Comparison of ENCODE assay signal across 8 mouse cellular contexts in the genomic region with DNA sequence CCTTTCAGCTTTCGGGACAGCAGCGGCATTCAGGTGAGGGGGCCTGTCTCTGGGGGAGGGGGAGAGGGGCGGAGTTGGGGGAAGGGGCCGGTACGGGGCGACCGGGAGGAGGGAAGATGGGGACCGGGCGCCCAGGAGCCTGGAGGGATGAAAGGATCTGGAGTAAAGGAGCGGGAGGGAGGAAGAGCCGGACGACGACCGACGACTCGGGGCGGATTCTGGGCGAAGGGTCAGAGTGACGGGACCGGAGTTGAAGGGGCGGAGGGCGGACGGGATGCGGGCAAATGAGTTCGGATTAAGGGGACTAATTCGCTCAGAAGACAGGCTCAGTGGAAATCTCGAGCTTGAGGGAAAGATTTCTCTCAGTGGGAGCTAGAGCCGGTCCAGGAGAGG. TPM values are rescaled to one million over a fixed set of nuclear protein-coding genes. Genes with fewer than 3 reads are reported as not detected.
DNase-seq lines count a peak whose midpoint lies in the region; ATAC-seq lines count a peak whose summit lies in the region.

No protein-coding gene starts in this region.

- 0 out of 2 replicates have a peak, but pooled peaks cover 3% of the 10 kb centered on the region for H3K36me3 ChIP-seq in neural tube, embryonic 11.5 days (ENCODE audit: control insufficient read depth, insufficient read depth, low read length)
- H3K36me3 ChIP-seq in intestine, embryonic 14.5 days (ENCODE audit: control insufficient read depth, insufficient read depth, low read length): 0 out of 2 replicates have a peak, but pooled peaks cover 6% of the 10 kb centered on the region
- no peaks in the 10 kb centered on the region; the same call in 1 of the 2 replicates for H3K36me3 ChIP-seq in midbrain, embryonic 11.5 days (ENCODE audit: control insufficient read depth, insufficient read depth, low read length)

- H3K27ac ChIP-seq in neural tube, embryonic 11.5 days (ENCODE audit: low read depth, low read length): peak overlapping the region; percentile 88
- H3K27ac ChIP-seq in intestine, embryonic 14.5 days (ENCODE audit: low read depth): peak overlapping the region; percentile 93
- peak overlapping the region; percentile 81 for H3K27ac ChIP-seq in midbrain, embryonic 11.5 days (ENCODE audit: low read depth, low read length)

- peak overlapping the region; percentile 81 for H3K4me3 ChIP-seq in neural tube, embryonic 11.5 days (ENCODE audit: low read depth, low read length)
- H3K4me3 ChIP-seq in intestine, embryonic 14.5 days (ENCODE audit: low read depth, low read length): peak overlapping the region; percentile 72
- peak overlapping the region; percentile 63 for H3K4me3 ChIP-seq in midbrain, embryonic 11.5 days (ENCODE audit: low read depth, low read length)

- H3K27me3 ChIP-seq in neural tube, embryonic 11.5 days (ENCODE audit: control insufficient read depth, insufficient read depth, low read length): no peaks in the 10 kb centered on the region
- no peaks in the 10 kb centered on the region for H3K27me3 ChIP-seq in intestine, embryonic 14.5 days (replicated peaks; ENCODE audit: control insufficient read depth, insufficient read depth, low read length)
- H3K27me3 ChIP-seq in midbrain, embryonic 11.5 days (ENCODE audit: control insufficient read depth, insufficient read depth, low read length): no peaks in the 10 kb centered on the region

- H3K9ac ChIP-seq in neural tube, embryonic 11.5 days (ENCODE audit: low read length): peak overlapping the region; percentile 79
- H3K9ac ChIP-seq in intestine, embryonic 14.5 days (ENCODE audit: low read length): peak overlapping the region; percentile 71
- H3K9ac ChIP-seq in midbrain, embryonic 11.5 days (ENCODE audit: low read length): peak overlapping the region; percentile 72

- no peaks in the 10 kb centered on the region for H3K9me3 ChIP-seq in neural tube, embryonic 11.5 days (ENCODE audit: control insufficient read depth, low read length)
- H3K9me3 ChIP-seq in intestine, embryonic 14.5 days (ENCODE audit: control insufficient read depth, low read length): no peaks in the 10 kb centered on the region
- H3K9me3 ChIP-seq in midbrain, embryonic 11.5 days (ENCODE audit: control insufficient read depth, low read length): no peaks in the 10 kb centered on the region

- H3K4me1 ChIP-seq in neural tube, embryonic 11.5 days (ENCODE audit: control insufficient read depth, insufficient read depth, low read length): no peaks in the 10 kb centered on the region
- peaks cover 8% of the 10 kb centered on the region for H3K4me1 ChIP-seq in intestine, embryonic 14.5 days (replicated peaks; ENCODE audit: control insufficient read depth, insufficient read depth, low read length)
- H3K4me1 ChIP-seq in midbrain, embryonic 11.5 days (ENCODE audit: control insufficient read depth, insufficient read depth, low read length): peaks cover 7% of the 10 kb centered on the region

- peak overlapping the region; percentile 42 for H3K4me2 ChIP-seq in neural tube, embryonic 11.5 days (ENCODE audit: low read depth)
- peak overlapping the region; percentile 76 for H3K4me2 ChIP-seq in intestine, embryonic 14.5 days (ENCODE audit: low read length)
- peak overlapping the region; percentile 59 for H3K4me2 ChIP-seq in midbrain, embryonic 11.5 days

- peak; percentile 72 for ATAC-seq in neural tube, embryonic 11.5 days (ENCODE audit: insufficient read depth, low FRiP score, low TSS enrichment)
- no peak; the same call in none of the 2 replicates for ATAC-seq in intestine, embryonic 14.5 days (replicated peaks; ENCODE audit: low FRiP score, low TSS enrichment, low read depth)
- ATAC-seq in midbrain, embryonic 11.5 days (ENCODE audit: low FRiP score): peak; percentile 86; the same call in 1 of the 2 replicates

- peak; percentile 70 for DNase-seq in adrenal gland, postnatal 14 days
- no peak for DNase-seq in adrenal gland, adult 18-20 months (ENCODE audit: low spot score in 2 of 2)
- no peak for DNase-seq in neural tube, embryonic 11.5 days (ENCODE audit: low spot score)
- DNase-seq in neural tube, embryonic 10.5 days (ENCODE audit: extremely low spot score, low spot score): no peak
- DNase-seq in intestine, embryonic 14.5 days (ENCODE audit: low spot score): no peak
- no peak for DNase-seq in midbrain, embryonic 11.5 days (ENCODE audit: low spot score, missing footprints)
- no peak for DNase-seq in thymus, postnatal 36 days
- no peak for DNase-seq in cerebellum, postnatal 10 days

- under 1% methylated on average over 25 of the region's 28 CpGs for WGBS in neural tube, embryonic 11.5 days
- under 1% methylated on average over 28 of the region's 28 CpGs for WGBS in intestine, embryonic 14.5 days
- WGBS in midbrain, embryonic 11.5 days: 0% methylated on average over 27 of the region's 28 CpGs

RNA-seq across cellular contexts. Expression of gene Ubap1, which starts 0.4 kb away (rescaled TPM):
- total RNA-seq in adrenal gland, postnatal 14 days (2021): 38.5 and 52.1 TPM in 2 replicates
- total RNA-seq in adrenal gland, adult 18-20 months (2021): 10 to 100 TPM; 52.3 to 56.9 TPM
- polyA plus RNA-seq in neural tube, embryonic 11.5 days (2014; fragmentation: Nextera tagmentation; extraction: Ambion mirVana): 84.1 and 91.3 TPM in 2 replicates
- polyA plus RNA-seq in intestine, embryonic 14.5 days (2014; fragmentation: Nextera tagmentation; extraction: Ambion mirVana): 50.5 and 54.8 TPM in 2 replicates
- 98.0 and 99.5 TPM in 2 replicates for polyA plus RNA-seq in midbrain, embryonic 11.5 days (2014; fragmentation: Nextera tagmentation; extraction: Ambion mirVana)

RNA-seq across cellular contexts. Expression of gene Dcaf12, which starts 34.5 kb away (rescaled TPM):
- total RNA-seq in adrenal gland, postnatal 14 days (2021): 53.7 and 57.3 TPM in 2 replicates
- 10 to 100 TPM; 41.0 to 53.2 TPM for total RNA-seq in adrenal gland, adult 18-20 months (2021)
- polyA plus RNA-seq in neural tube, embryonic 11.5 days (2014; fragmentation: Nextera tagmentation; extraction: Ambion mirVana): 57.9 and 64.0 TPM in 2 replicates
- polyA plus RNA-seq in intestine, embryonic 14.5 days (2014; fragmentation: Nextera tagmentation; extraction: Ambion mirVana): 44.2 and 44.9 TPM in 2 replicates
- 49.2 and 51.4 TPM in 2 replicates for polyA plus RNA-seq in midbrain, embryonic 11.5 days (2014; fragmentation: Nextera tagmentation; extraction: Ambion mirVana)
